Mouse (Mus musculus) thymus, adult 2 months (tissue): ENCODE data around the gene Zfp865.

ENCODE experiments used
- CTCF ChIP-seq: fragments of 200-500 bp; IDR thresholded peaks from 2 replicates; pipeline ENCODE4 v1.5.1; 2012; ENCODE audit warnings: mild to moderate bottlenecking, control low read depth, low read length, moderate library complexity, borderline replicate concordance; ENCODE audit not compliant: control insufficient read depth, poor library complexity, insufficient read depth; ENCODE audit errors: extremely low read depth
- POLR2A ChIP-seq: fragments of 200-500 bp; IDR thresholded peaks from 2 replicates; pipeline ENCODE4 v1.6.1; 2012; ENCODE audit warnings: mild to moderate bottlenecking, low read length, control low read depth, moderate library complexity; ENCODE audit not compliant: control insufficient read depth, poor library complexity, insufficient read depth; ENCODE audit errors: extremely low read depth

DNA sequence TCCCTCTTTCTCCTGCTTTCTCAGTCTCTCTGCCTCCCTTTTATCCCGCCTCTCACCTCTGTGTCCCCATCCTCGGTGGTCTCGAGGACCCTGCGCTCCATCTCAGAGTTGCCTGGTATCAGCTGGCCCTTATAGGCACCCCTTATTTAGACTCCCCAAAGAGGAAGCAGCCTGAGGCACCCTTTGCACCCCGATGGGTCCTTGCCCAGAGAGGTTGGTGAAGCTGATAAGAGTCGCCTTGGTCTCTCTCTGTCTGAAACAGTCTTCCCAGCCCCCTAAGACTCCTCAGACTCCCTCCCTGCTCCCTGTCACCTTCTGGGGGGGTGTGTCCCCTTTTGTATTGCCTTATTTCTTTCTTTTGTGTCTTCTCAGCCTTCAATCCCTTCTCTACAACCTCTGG is 49.1 kb upstream of the Zfp865 start, which contains the start of gene Sbk3:
- TF ChIP-seq POLR2A (no peak), CTCF (no peak)
